11 mouse cellular contexts compared by ENCODE assay signal in genomic region chr12:26631111-26631794, GRCm38 (mm10).
DNase-seq lines count a peak whose midpoint lies in the region; ATAC-seq lines count a peak whose summit lies in the region.
"Had no signal": no experiment of that assay in that cellular context is flagged by ENCODE, and none has a peak within 500 bp of the region (broad histone marks: within the 10 kb centered on the region; RNA-seq: fewer than 3 reads in every experiment).

No protein-coding gene starts in this region.

- peak; percentile 71 for ATAC-seq in embryonic facial prominence, embryonic 14.5 days (ENCODE audit: low read depth)
- ATAC-seq in hindbrain, embryonic 15.5 days (ENCODE audit: low FRiP score, low read depth), result peak; percentile 79
- ATAC-seq in midbrain, embryonic 15.5 days (replicated peaks), result peak; percentile 67

- no peaks in the 10 kb centered on the region for H3K36me3 ChIP-seq in embryonic facial prominence, embryonic 10.5 days (replicated peaks)
- H3K36me3 ChIP-seq in embryonic facial prominence, embryonic 14.5 days (ENCODE audit: control insufficient read depth, insufficient read depth, low read length), result no peaks in the 10 kb centered on the region
- H3K36me3 ChIP-seq in hindbrain, embryonic 15.5 days, result no peaks in the 10 kb centered on the region
- no peaks in the 10 kb centered on the region for H3K36me3 ChIP-seq in midbrain, embryonic 15.5 days (replicated peaks)
- H3K36me3 ChIP-seq: heart, embryonic 15.5 days; liver, embryonic 13.5 days; stomach, embryonic 15.5 days had no signal

- peaks cover 36% of the 10 kb centered on the region for H3K4me1 ChIP-seq in embryonic facial prominence, embryonic 10.5 days
- peaks cover 5% of the 10 kb centered on the region for H3K4me1 ChIP-seq in embryonic facial prominence, embryonic 14.5 days (ENCODE audit: control insufficient read depth, insufficient read depth, low read length)
- H3K4me1 ChIP-seq in hindbrain, embryonic 15.5 days (replicated peaks), result peaks cover 32% of the 10 kb centered on the region
- peaks cover 31% of the 10 kb centered on the region for H3K4me1 ChIP-seq in midbrain, embryonic 15.5 days
- H3K4me1 ChIP-seq: liver, embryonic 13.5 days; stomach, embryonic 15.5 days had no signal

- H3K4me2 ChIP-seq in embryonic facial prominence, embryonic 14.5 days (ENCODE audit: low read depth, low read length), result no peak overlapping the region
- peak overlapping the region; percentile 34 for H3K4me2 ChIP-seq in hindbrain, embryonic 15.5 days
- peak overlapping the region; percentile 31 for H3K4me2 ChIP-seq in midbrain, embryonic 15.5 days
- H3K4me2 ChIP-seq: heart, embryonic 15.5 days; liver, embryonic 13.5 days; stomach, embryonic 15.5 days had no signal

- H3K4me3 ChIP-seq in embryonic facial prominence, embryonic 10.5 days, result peak overlapping the region; percentile 31; the same call in 1 of the 2 replicates
- H3K4me3 ChIP-seq in embryonic facial prominence, embryonic 14.5 days (ENCODE audit: low read depth, low read length), result no peak overlapping the region
- H3K4me3 ChIP-seq in hindbrain, embryonic 15.5 days, result no peak overlapping the region
- no peak overlapping the region for H3K4me3 ChIP-seq in midbrain, embryonic 15.5 days
- H3K4me3 ChIP-seq: heart, embryonic 15.5 days; liver, embryonic 13.5 days; stomach, embryonic 15.5 days had no signal

- no peaks in the 10 kb centered on the region for H3K9me3 ChIP-seq in embryonic facial prominence, embryonic 10.5 days
- H3K9me3 ChIP-seq in embryonic facial prominence, embryonic 14.5 days (ENCODE audit: control insufficient read depth, low read length), result no peaks in the 10 kb centered on the region
- H3K9me3 ChIP-seq in hindbrain, embryonic 15.5 days, result no peaks in the 10 kb centered on the region
- H3K9me3 ChIP-seq in midbrain, embryonic 15.5 days, result no peaks in the 10 kb centered on the region
- H3K9me3 ChIP-seq: heart, embryonic 15.5 days; liver, embryonic 13.5 days; stomach, embryonic 15.5 days had no signal

- WGBS in embryonic facial prominence, embryonic 10.5 days, result 11% methylated on average over 4 of the region's 4 CpGs
- WGBS in embryonic facial prominence, embryonic 14.5 days, result 27% methylated on average over 4 of the region's 4 CpGs
- WGBS in hindbrain, embryonic 15.5 days, result 6% methylated on average over 4 of the region's 4 CpGs
- WGBS in midbrain, embryonic 15.5 days, result 7% methylated on average over 4 of the region's 4 CpGs

- peak; percentile 40 for DNase-seq in embryonic facial prominence, embryonic 10.5 days (ENCODE audit: low spot score)
- DNase-seq in embryonic facial prominence, embryonic 14.5 days (ENCODE audit: low spot score), result peak; percentile 53
- DNase-seq in urinary bladder, postnatal 10 days (ENCODE audit: low spot score), result no peak
- DNase-seq in cerebellum, postnatal 25 days, result no peak
- no peak for DNase-seq in urinary bladder, postnatal 25 days (ENCODE audit: low spot score)
- DNase-seq: kidney, adult 9 months; liver, embryonic 13.5 days had no signal

- no peaks in the 10 kb centered on the region for H3K27me3 ChIP-seq in embryonic facial prominence, embryonic 10.5 days (replicated peaks; ENCODE audit: low read depth, poor library complexity, severe bottlenecking)
- H3K27me3 ChIP-seq in embryonic facial prominence, embryonic 14.5 days (replicated peaks; ENCODE audit: control insufficient read depth, insufficient read depth, low read length), result no peaks in the 10 kb centered on the region
- H3K27me3 ChIP-seq in hindbrain, embryonic 15.5 days, result no peaks in the 10 kb centered on the region
- no peaks in the 10 kb centered on the region for H3K27me3 ChIP-seq in midbrain, embryonic 15.5 days (replicated peaks)
- H3K27me3 ChIP-seq: heart, embryonic 15.5 days; liver, embryonic 13.5 days; stomach, embryonic 15.5 days had no signal

- peak overlapping the region; percentile 87 for H3K27ac ChIP-seq in embryonic facial prominence, embryonic 10.5 days (replicated peaks)
- peak overlapping the region; percentile 2; the same call in 1 of the 2 replicates for H3K27ac ChIP-seq in embryonic facial prominence, embryonic 14.5 days (replicated peaks; ENCODE audit: low read depth, low read length)
- peak overlapping the region; percentile 89 for H3K27ac ChIP-seq in hindbrain, embryonic 15.5 days (replicated peaks)
- peak overlapping the region; percentile 90 for H3K27ac ChIP-seq in midbrain, embryonic 15.5 days
- H3K27ac ChIP-seq: heart, embryonic 15.5 days; liver, embryonic 13.5 days; stomach, embryonic 15.5 days had no signal

- no peak overlapping the region for H3K9ac ChIP-seq in embryonic facial prominence, embryonic 14.5 days (ENCODE audit: low read depth, low read length)
- H3K9ac ChIP-seq in hindbrain, embryonic 15.5 days, result peak overlapping the region; percentile 29; the same call in 1 of the 2 replicates
- no peak overlapping the region; the same call in 1 of the 2 replicates for H3K9ac ChIP-seq in midbrain, embryonic 15.5 days
- H3K9ac ChIP-seq: heart, embryonic 15.5 days; liver, embryonic 13.5 days; stomach, embryonic 15.5 days had no signal

Comparison
In these comparisons a context has a peak if more than half of its experiments do, and no peak if none do; other contexts are left out.
1. DNase-seq: peak in embryonic facial prominence, embryonic 10.5 days (single experiment) and embryonic facial prominence, embryonic 14.5 days (single experiment); none in urinary bladder, postnatal 10 days (single experiment), cerebellum, postnatal 25 days (0 of 2) and urinary bladder, postnatal 25 days (single experiment).
2. H3K27ac ChIP-seq: peak in every context shown above with its lines; median percentile 90 in midbrain, embryonic 15.5 days; 89 in hindbrain, embryonic 15.5 days; 87 in embryonic facial prominence, embryonic 10.5 days; 2 in embryonic facial prominence, embryonic 14.5 days.
3. Peak in every context shown above with its lines, with median percentiles within 50 percentile points of each other: ATAC-seq.